Comparison of ENCODE assay signal across 8 mouse cellular contexts in the genomic region with DNA sequence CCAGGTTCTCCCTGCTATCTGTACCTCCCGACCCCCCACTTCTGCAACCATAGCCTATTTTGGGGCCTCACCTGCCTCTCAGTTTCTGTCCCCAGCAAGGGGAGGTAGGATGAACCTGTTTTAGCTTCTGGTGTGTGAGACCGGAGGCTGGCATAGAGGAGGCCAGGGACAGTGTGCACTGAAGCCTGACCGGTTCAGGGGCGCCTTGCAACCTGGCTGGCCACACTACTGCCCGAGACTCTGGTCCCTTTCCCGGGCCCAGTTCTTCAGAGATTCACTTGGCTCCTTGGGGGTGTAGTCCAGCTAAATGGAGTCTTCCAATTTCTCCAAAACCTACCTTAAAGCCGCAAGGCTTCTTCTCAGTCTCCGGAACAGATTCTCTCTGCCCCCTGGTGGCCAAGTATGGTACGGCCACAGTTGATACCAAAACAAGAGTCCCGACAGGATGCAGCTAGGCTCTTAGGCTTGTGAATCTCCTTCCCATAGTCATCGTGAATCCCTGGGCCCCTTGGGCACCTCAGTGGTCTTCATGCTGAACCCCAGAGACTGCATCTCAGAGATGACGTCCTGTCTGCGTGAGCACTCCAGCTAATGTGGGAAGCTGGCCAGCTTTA. TPM values are rescaled to one million over a fixed set of nuclear protein-coding genes. Genes with fewer than 3 reads are reported as not detected.
DNase-seq lines count a peak whose midpoint lies in the region; ATAC-seq and TF ChIP-seq lines count a peak whose summit lies in the region.

No protein-coding gene starts in this region.

- peak; percentile 94 for DNase-seq in brain, adult 2 months (ENCODE audit: low read depth, low spot score)
- peak; percentile 82 for DNase-seq in liver
- DNase-seq in natural killer cell, adult 2 months (ENCODE audit: low spot score in 2 of 2) = peak; percentile 66 to 84
- DNase-seq in splenic B cell, adult 2 months (ENCODE audit: low read depth, low spot score) = peak; percentile 92

- no peaks in the 10 kb centered on the region for H3K79me2 ChIP-seq in C2C12 (ENCODE audit: control insufficient read depth, insufficient read depth)

- no peaks in the 10 kb centered on the region for H3K79me3 ChIP-seq in C2C12 (ENCODE audit: low read depth)

- H3K4me3 ChIP-seq in C2C12 (ENCODE audit: insufficient read depth, poor library complexity, severe bottlenecking) = no peak overlapping the region
- H3K4me3 ChIP-seq in heart, embryonic 12.5 days = no peak overlapping the region
- H3K4me3 ChIP-seq in kidney, embryonic 16.5 days (ENCODE audit: low read length) = peak overlapping the region; percentile 22

- no peaks in the 10 kb centered on the region for H3K9me3 ChIP-seq in heart, embryonic 12.5 days (replicated peaks)
- no peaks in the 10 kb centered on the region for H3K9me3 ChIP-seq in kidney, embryonic 16.5 days (ENCODE audit: low read length)

- peak overlapping the region; percentile 3 for H3ac ChIP-seq in C2C12 (ENCODE audit: control insufficient read depth, insufficient read length, low read depth)

- H3K4me2 ChIP-seq in heart, embryonic 12.5 days = peak overlapping the region; percentile 50
- H3K4me2 ChIP-seq in kidney, embryonic 16.5 days (replicated peaks; ENCODE audit: low read depth, low read length) = peak overlapping the region; percentile 47

- peaks cover 21% of the 10 kb centered on the region for H3K4me1 ChIP-seq in heart, embryonic 12.5 days (replicated peaks)
- H3K4me1 ChIP-seq in kidney, embryonic 16.5 days (ENCODE audit: insufficient read depth, low read length) = no peaks in the 10 kb centered on the region

- peak; percentile 93 for ATAC-seq in erythroid progenitor cell, adult 5-6 weeks (replicated peaks; ENCODE audit: low FRiP score, poor library complexity, severe bottlenecking)
- ATAC-seq in heart, embryonic 12.5 days (ENCODE audit: insufficient number of reproducible peaks, low FRiP score) = peak; percentile 57; the same call in 1 of the 2 replicates
- peak; percentile 59 for ATAC-seq in kidney, embryonic 16.5 days (ENCODE audit: low FRiP score, low TSS enrichment)

- peak overlapping the region; percentile 42; the same call in 1 of the 2 replicates for H3K27ac ChIP-seq in heart, embryonic 12.5 days (ENCODE audit: poor library complexity, severe bottlenecking)
- no peak overlapping the region for H3K27ac ChIP-seq in kidney, embryonic 16.5 days (ENCODE audit: low read length)

- 0 out of 2 replicates have a peak overlapping the region, but pooled peaks have one; percentile 20 for H3K9ac ChIP-seq in heart, embryonic 12.5 days
- peak overlapping the region; percentile 52 for H3K9ac ChIP-seq in kidney, embryonic 16.5 days (replicated peaks; ENCODE audit: low read length)

- peak; percentile 41 for TF ChIP-seq CTCF in C2C12 (IDR thresholded peaks at IDR 0.05; ENCODE audit: control insufficient read depth, insufficient read depth, insufficient read length)

- no peaks in the 10 kb centered on the region for H3K27me3 ChIP-seq in C2C12 (ENCODE audit: control insufficient read depth, insufficient read depth, insufficient read length)
- no peaks in the 10 kb centered on the region for H3K27me3 ChIP-seq in heart, embryonic 12.5 days (replicated peaks)
- no peaks in the 10 kb centered on the region for H3K27me3 ChIP-seq in kidney, embryonic 16.5 days (ENCODE audit: insufficient read depth, low read length)
- H3K27me3 ChIP-seq in splenic B cell, adult 2 months (ENCODE audit: control insufficient read depth, insufficient read depth, low read length, poor library complexity, severe bottlenecking) = no peaks in the 10 kb centered on the region

- WGBS in heart, embryonic 12.5 days = 18% methylated on average over 13 of the region's 13 CpGs
- 13% methylated on average over 13 of the region's 13 CpGs for WGBS in kidney, embryonic 16.5 days

- H3K36me3 ChIP-seq in C2C12 (ENCODE audit: control insufficient read depth, insufficient read depth) = no peaks in the 10 kb centered on the region
- no peaks in the 10 kb centered on the region for H3K36me3 ChIP-seq in heart, embryonic 12.5 days
- H3K36me3 ChIP-seq in kidney, embryonic 16.5 days (ENCODE audit: insufficient read depth, low read length) = no peaks in the 10 kb centered on the region
- H3K36me3 ChIP-seq in splenic B cell, adult 2 months (ENCODE audit: control insufficient read depth, insufficient read depth, low read length, poor library complexity, severe bottlenecking) = no peaks in the 10 kb centered on the region

TF ChIP-seq in C2C12, 6 proteins besides CTCF, POLR2A, EP300 and RAD21:
- TF ChIP-seq MYOD1 (IDR thresholded peaks at IDR 0.05; ENCODE audit: control insufficient read depth, insufficient read length, low read depth) (no peak), USF1 (IDR thresholded peaks at IDR 0.05; ENCODE audit: low read depth) (no peak), CEBPB (IDR thresholded peaks at IDR 0.05; ENCODE audit: low read depth) (no peak), FOSL1 (IDR thresholded peaks at IDR 0.05; ENCODE audit: insufficient read depth, low read length, poor library complexity, severe bottlenecking) (no peak), MAX (IDR thresholded peaks at IDR 0.05) (no peak), MYOG (IDR thresholded peaks at IDR 0.05; ENCODE audit: control insufficient read depth, extremely low read depth, insufficient read length) (no peak)

RNA-seq across cellular contexts. Expression of gene Stac2, which starts 22.0 kb away (rescaled TPM):
- 34.6 TPM for polyA plus RNA-seq in C2C12 (2012; fragmentation: generic; extraction: Trizol)
- total RNA-seq in erythroid progenitor cell, adult 5-6 weeks (2015; ENCODE audit: low replicate concordance) = not detected in 2 replicates
- not detected in 2 replicates for total RNA-seq in erythroid progenitor cell, adult 5-6 weeks (2017; ENCODE audit: low replicate concordance)
- polyA plus RNA-seq in heart, embryonic 12.5 days (2016; fragmentation: Nextera tagmentation; extraction: Ambion mirVana) = 0.47 and 0.63 TPM in 2 replicates
- polyA plus RNA-seq in kidney, embryonic 16.5 days (2015; fragmentation: Nextera tagmentation; extraction: Ambion mirVana) = 3.3 and 4.0 TPM in 2 replicates

RNA-seq across cellular contexts. Expression of gene Rpl19, which starts 48.8 kb away (rescaled TPM):
- polyA plus RNA-seq in C2C12 (2012; fragmentation: generic; extraction: Trizol) = 3,682 TPM
- 931 and 1,058 TPM in 2 replicates for total RNA-seq in erythroid progenitor cell, adult 5-6 weeks (2015; ENCODE audit: low replicate concordance)
- total RNA-seq in erythroid progenitor cell, adult 5-6 weeks (2017; ENCODE audit: low replicate concordance) = 346 and 531 TPM in 2 replicates
- 654 and 675 TPM in 2 replicates for polyA plus RNA-seq in heart, embryonic 12.5 days (2016; fragmentation: Nextera tagmentation; extraction: Ambion mirVana)
- polyA plus RNA-seq in kidney, embryonic 16.5 days (2015; fragmentation: Nextera tagmentation; extraction: Ambion mirVana) = 950 and 1,086 TPM in 2 replicates

RNA-seq across cellular contexts. Expression of gene Cacnb1, which starts 52.5 kb away (rescaled TPM):
- 6.1 TPM for polyA plus RNA-seq in C2C12 (2012; fragmentation: generic; extraction: Trizol)
- total RNA-seq in erythroid progenitor cell, adult 5-6 weeks (2015; ENCODE audit: low replicate concordance) = not detected in 2 replicates
- total RNA-seq in erythroid progenitor cell, adult 5-6 weeks (2017; ENCODE audit: low replicate concordance) = 0.13 and 0.68 TPM in 2 replicates
- 6.1 and 8.5 TPM in 2 replicates for polyA plus RNA-seq in heart, embryonic 12.5 days (2016; fragmentation: Nextera tagmentation; extraction: Ambion mirVana)
- polyA plus RNA-seq in kidney, embryonic 16.5 days (2015; fragmentation: Nextera tagmentation; extraction: Ambion mirVana) = 12.8 TPM in 2 replicates
